Mouse (Mus musculus) liver, embryonic 11.5 days (tissue): ENCODE data around the gene Acad8. TPM values are rescaled to one million over a fixed set of nuclear protein-coding genes. Genes with fewer than 3 reads are reported as not detected.

Experiments used
- ATAC-seq: fragments of 200-750 bp; cut with Nextera tagmentation; replicated peaks from 2 replicates; pipeline ENCODE4 v1.8.0; 2017; ENCODE audit warnings: moderate number of reproducible peaks, mild to moderate bottlenecking, moderate TSS enrichment, moderate library complexity; ENCODE audit not compliant: low FRiP score
- DNase-seq: peaks from one replicate; pipeline ENCODE4 v3.0.0-alpha.2; 2017; ENCODE audit warnings: low spot score
- H3K27ac ChIP-seq: fragments of 300-500 bp; sonication (generic); 2 replicates; pipeline ENCODE4 v1.5.1; 2014; ENCODE audit warnings: mild to moderate bottlenecking, low read depth, low read length, control low read depth
- H3K27me3 ChIP-seq: fragments of 300-500 bp; sonication (generic); replicated peaks from 2 replicates; pipeline ENCODE4 v1.6.1; 2014; ENCODE audit warnings: low read length, mixed read lengths; ENCODE audit not compliant: control insufficient read depth, insufficient read depth
- H3K36me3 ChIP-seq: fragments of 300-500 bp; sonication (generic); 2 replicates; pipeline ENCODE4 v1.6.1; 2014; ENCODE audit warnings: mild to moderate bottlenecking, low read length, moderate library complexity, mixed read lengths; ENCODE audit not compliant: control insufficient read depth, insufficient read depth
- H3K4me1 ChIP-seq: fragments of 300-500 bp; sonication (generic); replicated peaks from 2 replicates; pipeline ENCODE4 v1.6.1; 2014; ENCODE audit warnings: low read length, mixed read lengths; ENCODE audit not compliant: control insufficient read depth, insufficient read depth
- H3K4me2 ChIP-seq: fragments of 300-500 bp; sonication (generic); 2 replicates; pipeline ENCODE4 v1.6.1; 2014; ENCODE audit warnings: mild to moderate bottlenecking, control low read depth, moderate library complexity
- H3K4me3 ChIP-seq: fragments of 300-500 bp; sonication (generic); 2 replicates; pipeline ENCODE4 v1.5.1; 2014; ENCODE audit warnings: low read depth, low read length, control low read depth
- H3K9ac ChIP-seq: fragments of 300-500 bp; sonication (generic); 2 replicates; pipeline ENCODE4 v1.6.1; 2014; ENCODE audit warnings: low read depth, low read length, control low read depth
- H3K9me3 ChIP-seq: fragments of 300-500 bp; sonication (generic); 2 replicates; pipeline ENCODE4 v1.6.1; 2016; ENCODE audit warnings: low read length, inconsistent platforms, mixed read lengths; ENCODE audit not compliant: control insufficient read depth
- WGBS: fragments of 180-500 bp; shearing (Covaris S2); extraction: QIAGEN DNeasy Blood & Tissue Kit; methylation state at CpG from one replicate; pipeline ENCODE4 v1.1.7; 2014; 5-methylcytosine and 5-hydroxymethylcytosine counted together
- polyA plus RNA-seq: library from polyadenylated mRNA; unstranded; fragments of >200 nt; fragmentation: Nextera tagmentation; extraction: Ambion mirVana; gene quantifications from 2 replicates; pipeline ENCODE4 v1.2.1, GENCODE M21; 2014

Gene Acad8
- polyA plus RNA-seq, 1 experiment from 2014 or later = 23.7 TPM

GRCm38 (mm10) chr9:27018961-27019360 lies 19.6 kb upstream of the Acad8 start:
- no peaks in the 10 kb centered on the region for H3K9me3 ChIP-seq
- H3K9ac ChIP-seq = no peak overlapping the region
- no peak overlapping the region for H3K27ac ChIP-seq
- H3K27me3 ChIP-seq = no peaks in the 10 kb centered on the region
- no peak overlapping the region for H3K4me2 ChIP-seq
- peaks cover 24% of the 10 kb centered on the region; the same call in 1 of the 2 replicates for H3K36me3 ChIP-seq
- no peak overlapping the region for H3K4me3 ChIP-seq
- no peak for ATAC-seq
- WGBS = 93% methylated on average over 10 of the region's 10 CpGs
- no peaks in the 10 kb centered on the region for H3K4me1 ChIP-seq
- DNase-seq = no peak

GRCm38 (mm10) chr9:27011572-27011971 lies 12.2 kb upstream of the Acad8 start:
- no peak for DNase-seq

GRCm38 (mm10) chr9:27009231-27009630 lies 9.9 kb upstream of the Acad8 start:
- no peak for DNase-seq
- Histone ChIP-seq H3K27me3 (no peaks in the 10 kb centered on the region), H3K27ac (no peak overlapping the region), H3K36me3 (peaks cover 26% of the 10 kb centered on the region; the same call in 1 of the 2 replicates), H3K4me1 (no peaks in the 10 kb centered on the region), H3K9me3 (no peaks in the 10 kb centered on the region), H3K4me3 (no peak overlapping the region), H3K4me2 (no peak overlapping the region), H3K9ac (no peak overlapping the region)
- 80% methylated on average over 5 of the region's 5 CpGs for WGBS
- ATAC-seq = no peak

More at GRCm38 (mm10) chr9:27011572-27011971, 12.2 kb upstream of the Acad8 start:
- no peak for ATAC-seq
- no peak overlapping the region for H3K4me3 ChIP-seq
- H3K27me3 ChIP-seq = no peaks in the 10 kb centered on the region
- no peak overlapping the region for H3K27ac ChIP-seq
- H3K4me1 ChIP-seq = no peaks in the 10 kb centered on the region
- peaks cover 34% of the 10 kb centered on the region; the same call in 1 of the 2 replicates for H3K36me3 ChIP-seq
- no peaks in the 10 kb centered on the region for H3K9me3 ChIP-seq
- no peak overlapping the region for H3K9ac ChIP-seq
- no peak overlapping the region for H3K4me2 ChIP-seq
- WGBS = 84% methylated on average over 4 of the region's 4 CpGs

DNA sequence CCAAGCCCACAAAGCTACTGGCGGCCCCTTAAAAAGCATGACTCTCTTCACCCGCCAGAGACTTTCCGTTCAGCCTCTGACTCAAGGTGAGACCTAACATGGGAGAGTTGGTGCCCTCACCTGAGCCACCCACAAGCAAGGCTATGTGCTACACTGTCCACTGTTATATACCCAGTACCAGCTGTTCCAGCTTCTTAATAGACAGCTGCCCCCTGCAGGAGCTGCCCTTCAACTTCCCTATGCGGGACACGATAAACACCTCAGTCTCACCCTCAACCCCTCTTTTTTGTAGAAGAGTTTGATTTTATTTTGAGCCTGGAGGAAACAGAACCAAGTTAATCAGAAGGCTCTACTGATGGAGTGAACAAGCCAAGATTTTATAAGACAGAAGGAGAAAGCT lies 7.5 kb upstream of the Acad8 start:
- H3K4me2 ChIP-seq = no peak overlapping the region
- H3K4me1 ChIP-seq = no peaks in the 10 kb centered on the region
- no peak overlapping the region for H3K4me3 ChIP-seq
- no peak overlapping the region for H3K27ac ChIP-seq
- DNase-seq (no peak), ATAC-seq (no peak)
- H3K36me3 ChIP-seq = peaks cover 20% of the 10 kb centered on the region; the same call in 1 of the 2 replicates
- H3K9ac ChIP-seq = no peak overlapping the region
- WGBS = 94% methylated on average over 5 of the region's 5 CpGs
- no peaks in the 10 kb centered on the region for H3K27me3 ChIP-seq
- no peaks in the 10 kb centered on the region for H3K9me3 ChIP-seq

- Histone ChIP-seq H3K9me3 (no peaks in the 10 kb centered on the region), H3K4me3 (no peak overlapping the region), H3K4me1 (peaks cover 3% of the 10 kb centered on the region), H3K27me3 (no peaks in the 10 kb centered on the region), H3K9ac (no peak overlapping the region), H3K4me2 (no peak overlapping the region), H3K27ac (no peak overlapping the region), H3K36me3 (peaks cover 17% of the 10 kb centered on the region; the same call in 1 of the 2 replicates)
- WGBS = 73% methylated on average over 1 of the region's 1 CpGs
- ATAC-seq (no peak), DNase-seq (no peak)
Measured at GRCm38 (mm10) chr9:27005933-27006332, 6.6 kb upstream of the Acad8 start.

DNA sequence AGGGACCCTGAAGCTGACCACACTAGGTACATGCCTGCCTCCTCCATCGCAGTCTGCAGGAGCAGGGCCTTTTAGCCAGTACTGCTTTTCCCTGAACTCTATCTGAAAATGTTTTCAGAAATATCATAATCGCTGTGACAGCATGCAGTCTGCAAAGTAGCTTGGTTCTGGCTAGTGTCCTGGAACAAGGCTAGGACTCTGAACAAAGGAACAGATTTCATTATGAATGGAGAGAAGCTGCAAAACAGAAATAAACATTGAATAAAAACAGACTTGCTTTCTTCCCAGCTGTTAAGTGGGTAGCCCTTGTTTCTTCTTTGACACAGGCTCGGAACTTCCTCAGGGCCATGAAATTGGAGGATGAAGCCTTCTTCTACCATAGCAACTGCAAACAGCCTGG lies 5.9 kb upstream of the Acad8 start:
- H3K27me3 ChIP-seq = no peaks in the 10 kb centered on the region
- DNase-seq (no peak), ATAC-seq (no peak)
- no peaks in the 10 kb centered on the region for H3K9me3 ChIP-seq
- H3K4me2 ChIP-seq = no peak overlapping the region
- 95% methylated on average over 3 of the region's 3 CpGs for WGBS
- H3K27ac ChIP-seq = no peak overlapping the region
- H3K9ac ChIP-seq = no peak overlapping the region
- peaks cover 15% of the 10 kb centered on the region; the same call in 1 of the 2 replicates for H3K36me3 ChIP-seq
- H3K4me1 ChIP-seq = peaks cover 9% of the 10 kb centered on the region
- no peak overlapping the region for H3K4me3 ChIP-seq

- WGBS = 2% methylated on average over 29 of the region's 29 CpGs
- Histone ChIP-seq H3K4me1 (peaks cover 12% of the 10 kb centered on the region), H3K4me2 (peak overlapping the region; percentile 64), H3K9ac (peak overlapping the region; percentile 67), H3K4me3 (peak overlapping the region; percentile 69), H3K36me3 (no peaks in the 10 kb centered on the region), H3K27me3 (no peaks in the 10 kb centered on the region), H3K27ac (no peak overlapping the region; the same call in 1 of the 2 replicates), H3K9me3 (no peaks in the 10 kb centered on the region)
- ATAC-seq (peak; percentile 48), DNase-seq (no peak)
Measured at GRCm38 (mm10) chr9:26998669-26999460, 501 bp downstream of the Acad8 start.

DNA sequence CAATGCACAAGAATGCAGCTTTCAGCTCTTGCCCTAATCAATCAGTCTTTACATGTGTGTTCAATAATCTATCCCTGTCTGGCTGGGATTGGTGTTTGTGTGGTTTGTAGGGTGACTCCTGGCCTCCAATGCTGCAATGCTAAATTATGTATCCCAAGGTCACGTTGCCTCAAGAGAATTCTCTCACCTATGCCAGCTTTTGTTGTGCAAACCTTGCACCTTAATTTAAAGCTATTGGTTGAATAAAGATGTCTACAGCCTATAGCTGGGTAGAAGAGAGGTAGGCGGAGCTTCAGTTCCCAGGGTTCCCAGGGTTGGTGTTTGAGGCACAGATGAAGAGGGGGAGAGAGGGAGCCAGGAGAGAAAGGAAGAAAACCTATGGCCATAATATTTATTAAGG lies 1.9 kb downstream of the Acad8 start:
- H3K9ac ChIP-seq = no peak overlapping the region
- H3K27ac ChIP-seq = no peak overlapping the region
- 98% methylated on average over 2 of the region's 2 CpGs for WGBS
- no peak overlapping the region for H3K4me3 ChIP-seq
- ATAC-seq = no peak
- H3K9me3 ChIP-seq = no peaks in the 10 kb centered on the region
- H3K4me1 ChIP-seq = peaks cover 12% of the 10 kb centered on the region
- DNase-seq = no peak
- H3K36me3 ChIP-seq = no peaks in the 10 kb centered on the region
- no peak overlapping the region for H3K4me2 ChIP-seq
- no peaks in the 10 kb centered on the region for H3K27me3 ChIP-seq

DNA sequence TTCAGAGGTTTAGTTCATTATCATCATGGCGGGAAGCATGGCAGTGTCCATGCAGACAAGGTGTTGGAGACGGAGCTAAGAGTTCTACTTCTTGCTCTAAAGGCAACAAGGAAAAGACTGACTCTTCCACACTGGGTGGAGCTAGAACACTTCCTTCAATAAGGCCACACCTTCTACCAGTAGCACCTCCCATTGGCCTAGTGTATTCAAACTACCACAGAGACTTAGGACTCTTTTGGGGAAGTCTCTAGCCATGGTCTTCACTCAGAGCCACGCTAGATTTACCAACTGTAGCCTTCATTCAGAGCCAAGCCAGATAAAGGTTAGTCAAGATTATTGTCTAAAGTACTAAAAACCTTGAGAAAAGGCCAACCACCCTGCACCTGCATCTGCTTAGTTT lies 2.3 kb downstream of the Acad8 start:
- H3K27ac ChIP-seq = no peak overlapping the region
- H3K4me3 ChIP-seq = no peak overlapping the region
- DNase-seq (peak; percentile 20), ATAC-seq (no peak)
- H3K36me3 ChIP-seq = peaks cover 2% of the 10 kb centered on the region; the same call in 1 of the 2 replicates
- 75% methylated on average over 3 of the region's 3 CpGs for WGBS
- H3K9ac ChIP-seq = no peak overlapping the region
- no peak overlapping the region for H3K4me2 ChIP-seq
- no peaks in the 10 kb centered on the region for H3K9me3 ChIP-seq
- H3K27me3 ChIP-seq = no peaks in the 10 kb centered on the region
- H3K4me1 ChIP-seq = peaks cover 12% of the 10 kb centered on the region
